Mouse (Mus musculus) inflammation-experienced regulatory T-cells, adult 6 months (primary cell): ENCODE measurements around the gene Slc2a3. TPM values are rescaled to one million over a fixed set of nuclear protein-coding genes. Genes with fewer than 3 reads are reported as not detected.
"Not testable (repeated sequence)": the region's sequence is repeated elsewhere in the genome, so short reads cannot be mapped to it uniquely, and the experiment has no call there.

Experiments used
- ATAC-seq: one replicate; pipeline ENCODE4 v1.8.0; 2017
- polyA plus RNA-seq, 3 experiments: library from polyadenylated mRNA; unstranded; fragments of 100-300 nt; shearing (Covaris generic); gene quantifications; one replicate each; pipeline ENCODE4 v1.2.1; 2017

Gene Slc2a3
- polyA plus RNA-seq, 3 experiments from 2014 or later: 59.4 to 80.7 (median 70.8) TPM

- ATAC-seq: peak; percentile 54
Observed at GRCm38 (mm10) chr6:122763844-122764445, 37.5 kb downstream of the Slc2a3 start.

- ATAC-seq: peak; percentile 49
Observed at GRCm38 (mm10) chr6:122762952-122763700, 38.3 kb downstream of the Slc2a3 start.

GRCm38 (mm10) chr6:122762480-122762879 is 39.0 kb downstream of the Slc2a3 start:
- no peak for ATAC-seq

GRCm38 (mm10) chr6:122761901-122762300 is 39.5 kb downstream of the Slc2a3 start:
- ATAC-seq: no peak

GRCm38 (mm10) chr6:122761011-122761599 is 40.3 kb downstream of the Slc2a3 start:
- ATAC-seq: no peak

GRCm38 (mm10) chr6:122758732-122759131 is 42.7 kb downstream of the Slc2a3 start:
- peak; percentile 66 for ATAC-seq

GRCm38 (mm10) chr6:122755913-122756312 is 45.5 kb downstream of the Slc2a3 start:
- ATAC-seq: peak; percentile 76

- ATAC-seq: no peak
Observed at GRCm38 (mm10) chr6:122750579-122750978, 50.9 kb downstream of the Slc2a3 start.

- ATAC-seq: no peak
Observed at GRCm38 (mm10) chr6:122744505-122745249, 56.8 kb downstream of the Slc2a3 start.

GRCm38 (mm10) chr6:122743353-122743752 is 58.1 kb downstream of the Slc2a3 start:
- no peak for ATAC-seq

- ATAC-seq: peak; percentile 80
Observed at GRCm38 (mm10) chr6:122742228-122742899, 59.1 kb downstream of the Slc2a3 start.

GRCm38 (mm10) chr6:122741460-122742227 is 59.8 kb downstream of the Slc2a3 start:
- no peak for ATAC-seq

GRCm38 (mm10) chr6:122739952-122740351 is 61.5 kb downstream of the Slc2a3 start:
- peak; percentile 22 for ATAC-seq

- ATAC-seq: peak; percentile 72
Observed at GRCm38 (mm10) chr6:122719942-122720341, 81.5 kb downstream of the Slc2a3 start.

- not testable (repeated sequence) for ATAC-seq
Observed at GRCm38 (mm10) chr6:122718224-122718623, 83.2 kb downstream of the Slc2a3 start.

GRCm38 (mm10) chr6:122715886-122716285 is 85.6 kb downstream of the Slc2a3 start:
- no peak for ATAC-seq

GRCm38 (mm10) chr6:122714707-122715365 is 86.6 kb downstream of the Slc2a3 start:
- ATAC-seq: no peak

- not testable (repeated sequence) for ATAC-seq
Observed at GRCm38 (mm10) chr6:122713116-122713515, 88.3 kb downstream of the Slc2a3 start.

GRCm38 (mm10) chr6:122711455-122711854 is 90.0 kb downstream of the Slc2a3 start:
- no peak for ATAC-seq

- ATAC-seq: no peak
Observed at GRCm38 (mm10) chr6:122708826-122709225, 92.6 kb downstream of the Slc2a3 start.
